Mouse (Mus musculus): ENCODE measurements at regions not wholly inside any gene's neighbourhood (a gene's known extent, or its start where the extent isn't known, plus 50 kb on each side); places are given as distances from the start of the nearest gene placed in this dataset.

GRCm38 (mm10) chr11:82542028-82542427 lies 153.3 kb downstream of the Tmem132e start:
- Histone ChIP-seq H3K9me3 (ENCODE audit: low read length) (no peaks in the 10 kb centered on the region), H3K27me3 (replicated peaks; ENCODE audit: insufficient read depth, low read length) (no peaks in the 10 kb centered on the region), H3K36me3 (ENCODE audit: insufficient read depth, low read length) (no peaks in the 10 kb centered on the region), H3K4me1 (ENCODE audit: insufficient read depth, low read depth, low read length) (no peaks in the 10 kb centered on the region), H3K27ac (ENCODE audit: low read length) (no peak overlapping the region), H3K4me3 (ENCODE audit: low read depth, low read length) (no peak overlapping the region), H3K9ac (replicated peaks; ENCODE audit: low read depth) (no peak overlapping the region), H3K4me2 (replicated peaks; ENCODE audit: low read depth, low read length) (no peak overlapping the region)
- no peak for DNase-seq (ENCODE audit: low spot score)
- TF ChIP-seq CTCF (IDR thresholded peaks at IDR 0.05) = no peak
- WGBS = 81% methylated on average over 3 of the region's 3 CpGs
- no peak for ATAC-seq

- ATAC-seq (no peak), DNase-seq (ENCODE audit: low spot score) (no peak)
- H3K36me3 ChIP-seq (ENCODE audit: insufficient read depth, low read length) = no peaks in the 10 kb centered on the region
- no peaks in the 10 kb centered on the region for H3K9me3 ChIP-seq (ENCODE audit: low read length)
- 67% methylated on average over 7 of the region's 7 CpGs for WGBS
- TF ChIP-seq EP300 (IDR thresholded peaks at IDR 0.05) (no peak), CTCF (IDR thresholded peaks at IDR 0.05) (no peak)
- H3K4me2 ChIP-seq (replicated peaks; ENCODE audit: low read depth, low read length) = no peak overlapping the region
- H3K27ac ChIP-seq (ENCODE audit: low read length) = no peak overlapping the region
- no peaks in the 10 kb centered on the region for H3K27me3 ChIP-seq (replicated peaks; ENCODE audit: insufficient read depth, low read length)
- H3K4me3 ChIP-seq (ENCODE audit: low read depth, low read length) = no peak overlapping the region
- no peaks in the 10 kb centered on the region for H3K4me1 ChIP-seq (ENCODE audit: insufficient read depth, low read depth, low read length)
- no peak overlapping the region for H3K9ac ChIP-seq (replicated peaks; ENCODE audit: low read depth)
These were observed 152.7 kb downstream of the Tmem132e start for GRCm38 (mm10) chr11:82541376-82541775.

- no peak for DNase-seq (ENCODE audit: low spot score)
- Histone ChIP-seq H3K9me3 (ENCODE audit: low read length) (no peaks in the 10 kb centered on the region), H3K4me2 (replicated peaks; ENCODE audit: low read depth, low read length) (no peak overlapping the region), H3K27me3 (replicated peaks; ENCODE audit: insufficient read depth, low read length) (no peaks in the 10 kb centered on the region), H3K4me3 (ENCODE audit: low read depth, low read length) (no peak overlapping the region), H3K36me3 (ENCODE audit: insufficient read depth, low read length) (no peaks in the 10 kb centered on the region), H3K9ac (replicated peaks; ENCODE audit: low read depth) (no peak overlapping the region), H3K4me1 (ENCODE audit: insufficient read depth, low read depth, low read length) (no peaks in the 10 kb centered on the region), H3K27ac (ENCODE audit: low read length) (no peak overlapping the region)
- no peak for ATAC-seq
- TF ChIP-seq EP300 (IDR thresholded peaks at IDR 0.05) (no peak), CTCF (IDR thresholded peaks at IDR 0.05) (no peak)
- 74% methylated on average over 3 of the region's 3 CpGs for WGBS
These were observed 149.2 kb downstream of the Tmem132e start for GRCm38 (mm10) chr11:82537931-82538330.

DNA sequence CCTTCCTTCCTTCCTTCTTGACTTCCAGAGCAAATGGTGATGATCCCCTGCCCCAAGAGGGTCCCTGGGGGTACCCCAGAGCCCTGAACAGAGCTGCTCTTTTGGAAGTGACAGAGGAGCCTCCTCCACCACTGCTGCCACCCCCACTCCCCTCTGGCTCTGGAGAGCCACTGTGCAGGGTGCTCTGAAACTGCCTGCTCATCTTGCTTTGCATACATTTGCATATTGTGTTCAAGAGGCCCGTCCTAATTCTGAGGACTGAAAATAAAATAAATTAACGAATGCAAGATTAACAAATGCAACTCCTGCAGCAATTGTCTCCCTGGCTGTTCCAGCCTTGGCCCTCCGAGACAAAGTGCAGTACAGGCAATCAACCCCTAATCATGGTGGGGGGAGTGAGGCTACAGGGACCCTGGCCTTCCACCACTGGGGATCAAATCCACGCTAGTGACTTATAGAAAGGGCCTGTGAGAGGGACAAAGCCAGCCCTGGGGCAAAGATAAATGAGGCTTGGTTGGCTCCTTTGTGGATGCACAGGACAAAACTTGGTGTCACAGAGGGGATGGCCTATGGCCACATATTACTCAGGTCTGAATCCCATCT lies 134.6 kb downstream of the Tmem132e start:
- TF ChIP-seq CTCF (IDR thresholded peaks at IDR 0.05) (no peak), EP300 (IDR thresholded peaks at IDR 0.05) (no peak)
- DNase-seq (ENCODE audit: low spot score) = no peak
- 50% methylated on average over 4 of the region's 4 CpGs for WGBS
- no peak overlapping the region for H3K9ac ChIP-seq (replicated peaks; ENCODE audit: low read depth)
- H3K4me3 ChIP-seq (ENCODE audit: low read depth, low read length) = no peak overlapping the region
- H3K27ac ChIP-seq (ENCODE audit: low read length) = no peak overlapping the region
- no peaks in the 10 kb centered on the region for H3K27me3 ChIP-seq (replicated peaks; ENCODE audit: insufficient read depth, low read length)
- no peaks in the 10 kb centered on the region for H3K36me3 ChIP-seq (ENCODE audit: insufficient read depth, low read length)
- H3K4me1 ChIP-seq (ENCODE audit: insufficient read depth, low read depth, low read length) = no peaks in the 10 kb centered on the region
- no peak overlapping the region for H3K4me2 ChIP-seq (replicated peaks; ENCODE audit: low read depth, low read length)
- ATAC-seq = no peak
- H3K9me3 ChIP-seq (ENCODE audit: low read length) = no peaks in the 10 kb centered on the region

- H3K27me3 ChIP-seq (replicated peaks; ENCODE audit: insufficient read depth, low read length) = no peaks in the 10 kb centered on the region
- WGBS = 53% methylated on average over 9 of the region's 9 CpGs
- no peak for ATAC-seq
These were observed 132.7 kb downstream of the Tmem132e start for GRCm38 (mm10) chr11:82521383-82521782.

GRCm38 (mm10) chr11:82518691-82519090 lies 130.0 kb downstream of the Tmem132e start:
- ATAC-seq (no peak), DNase-seq (ENCODE audit: low spot score) (no peak)
- 11% methylated on average over 6 of the region's 6 CpGs for WGBS
- Histone ChIP-seq H3K9me3 (ENCODE audit: low read length) (no peaks in the 10 kb centered on the region), H3K9ac (replicated peaks; ENCODE audit: low read depth) (no peak overlapping the region), H3K4me1 (ENCODE audit: insufficient read depth, low read depth, low read length) (no peaks in the 10 kb centered on the region), H3K27me3 (replicated peaks; ENCODE audit: insufficient read depth, low read length) (no peaks in the 10 kb centered on the region), H3K4me3 (ENCODE audit: low read depth, low read length) (no peak overlapping the region), H3K36me3 (ENCODE audit: insufficient read depth, low read length) (no peaks in the 10 kb centered on the region), H3K27ac (ENCODE audit: low read length) (no peak overlapping the region), H3K4me2 (replicated peaks; ENCODE audit: low read depth, low read length) (no peak overlapping the region)
- no peak for TF ChIP-seq CTCF (IDR thresholded peaks at IDR 0.05)
- no peak for TF ChIP-seq EP300 (IDR thresholded peaks at IDR 0.05)

More at GRCm38 (mm10) chr11:82521383-82521782, 132.7 kb downstream of the Tmem132e start:
- no peaks in the 10 kb centered on the region for H3K9me3 ChIP-seq (ENCODE audit: low read length)
- no peak overlapping the region for H3K27ac ChIP-seq (ENCODE audit: low read length)
- no peak overlapping the region for H3K4me2 ChIP-seq (replicated peaks; ENCODE audit: low read depth, low read length)
- H3K9ac ChIP-seq (replicated peaks; ENCODE audit: low read depth) = no peak overlapping the region
- no peak for DNase-seq (ENCODE audit: low spot score)
- no peak for TF ChIP-seq CTCF (IDR thresholded peaks at IDR 0.05)
- no peak overlapping the region for H3K4me3 ChIP-seq (ENCODE audit: low read depth, low read length)
- H3K4me1 ChIP-seq (ENCODE audit: insufficient read depth, low read depth, low read length) = no peaks in the 10 kb centered on the region
- H3K36me3 ChIP-seq (ENCODE audit: insufficient read depth, low read length) = no peaks in the 10 kb centered on the region

Measured in lung, postnatal 0 days (tissue).